Mouse (Mus musculus): Measurements from ENCODE around the gene Cpne2.

Cpne2 gene

GRCm38 (mm10) chr8:94532873-94533671 is at the start of gene Cpne2:
Gene Cpne2, plus strand, starts transcription at chr8:94532990.
- DNase-seq (ENCODE audit: low spot score in 2 of 2) = peak; percentile 20

- DNase-seq (ENCODE audit: low spot score in 2 of 2) = no peak
Observed at GRCm38 (mm10) chr8:94485288-94485687, 47.5 kb upstream of the Cpne2 start.

GRCm38 (mm10) chr8:94485882-94486281 is 46.9 kb upstream of the Cpne2 start:
- peak in 1 of 2 experiments; percentile 18 for DNase-seq (ENCODE audit: low spot score in 2 of 2)

- no peak for DNase-seq (ENCODE audit: low spot score in 2 of 2)
Observed at GRCm38 (mm10) chr8:94488016-94488415, 44.8 kb upstream of the Cpne2 start.

- no peak for DNase-seq (ENCODE audit: low spot score in 2 of 2)
Observed at GRCm38 (mm10) chr8:94489809-94490483, 42.8 kb upstream of the Cpne2 start.

- peak; percentile 63 to 69 for DNase-seq (ENCODE audit: low spot score in 2 of 2)
Observed at GRCm38 (mm10) chr8:94492021-94492681, 40.6 kb upstream of the Cpne2 start.

GRCm38 (mm10) chr8:94493240-94493639 is 39.5 kb upstream of the Cpne2 start:
- no peak for DNase-seq (ENCODE audit: low spot score in 2 of 2)

GRCm38 (mm10) chr8:94515430-94516208 is 17.2 kb upstream of the Cpne2 start:
- DNase-seq (ENCODE audit: low spot score in 2 of 2) = no peak

- no peak for DNase-seq (ENCODE audit: low spot score in 2 of 2)
Observed at GRCm38 (mm10) chr8:94516209-94516593, 16.6 kb upstream of the Cpne2 start.

- DNase-seq (ENCODE audit: low spot score in 2 of 2) = no peak
Observed at GRCm38 (mm10) chr8:94516766-94517165, 16.0 kb upstream of the Cpne2 start.

- no peak for DNase-seq (ENCODE audit: low spot score in 2 of 2)
Observed at GRCm38 (mm10) chr8:94518331-94518730, 14.5 kb upstream of the Cpne2 start.

- no peak for DNase-seq (ENCODE audit: low spot score in 2 of 2)
Observed at GRCm38 (mm10) chr8:94519021-94519420, 13.8 kb upstream of the Cpne2 start.

GRCm38 (mm10) chr8:94521481-94521880 is 11.3 kb upstream of the Cpne2 start:
- no peak for DNase-seq (ENCODE audit: low spot score in 2 of 2)

GRCm38 (mm10) chr8:94522482-94522881 is 10.3 kb upstream of the Cpne2 start:
- no peak for DNase-seq (ENCODE audit: low spot score in 2 of 2)

- DNase-seq (ENCODE audit: low spot score in 2 of 2) = no peak
Observed at GRCm38 (mm10) chr8:94524554-94524953, 8.2 kb upstream of the Cpne2 start.

GRCm38 (mm10) chr8:94527178-94527577 is 5.6 kb upstream of the Cpne2 start:
- no peak for DNase-seq (ENCODE audit: low spot score in 2 of 2)

- peak; percentile 22 to 40 for DNase-seq (ENCODE audit: low spot score in 2 of 2)
Observed at GRCm38 (mm10) chr8:94528245-94528644, 4.5 kb upstream of the Cpne2 start.

GRCm38 (mm10) chr8:94529875-94530274 is 2.9 kb upstream of the Cpne2 start:
- DNase-seq (ENCODE audit: low spot score in 2 of 2) = no peak

GRCm38 (mm10) chr8:94530643-94531042 is 2.1 kb upstream of the Cpne2 start:
- no peak for DNase-seq (ENCODE audit: low spot score in 2 of 2)

GRCm38 (mm10) chr8:94532000-94532399 is 790 bp upstream of the Cpne2 start:
- no peak for DNase-seq (ENCODE audit: low spot score in 2 of 2)

GRCm38 (mm10) chr8:94532525-94532872 is 291 bp upstream of the Cpne2 start:
- no peak for DNase-seq (ENCODE audit: low spot score in 2 of 2)

- no peak for DNase-seq (ENCODE audit: low spot score in 2 of 2)
Observed at GRCm38 (mm10) chr8:94534612-94535011, 1.8 kb downstream of the Cpne2 start.

Data from natural killer cell, adult 2 months (primary cell).